Mouse (Mus musculus) midbrain, embryonic 10.5 days (tissue): ENCODE measurements around the gene Poc1a. TPM values are rescaled to one million over a fixed set of nuclear protein-coding genes. Genes with fewer than 3 reads are reported as not detected.

Experiments used
- DNase-seq: peaks from one replicate; pipeline ENCODE4 v3.0.0-alpha.2; 2017; ENCODE audit warnings: low spot score
- H3K27ac ChIP-seq: fragments of 300-500 bp; sonication (generic); replicated peaks from 2 replicates; pipeline ENCODE4 v1.5.1; 2016; ENCODE audit warnings: mild to moderate bottlenecking
- H3K27me3 ChIP-seq: fragments of 300-500 bp; sonication (generic); 2 replicates; pipeline ENCODE4 v1.6.1; 2016; ENCODE audit warnings: low read depth, mild to moderate bottlenecking; ENCODE audit not compliant: poor library complexity, severe bottlenecking
- H3K36me3 ChIP-seq: fragments of 300-500 bp; sonication (generic); 2 replicates; pipeline ENCODE4 v1.6.1; 2016; ENCODE audit warnings: mild to moderate bottlenecking, moderate library complexity
- H3K4me1 ChIP-seq: fragments of 300-500 bp; sonication (generic); 2 replicates; pipeline ENCODE4 v1.6.1; 2016
- H3K4me3 ChIP-seq: fragments of 300-500 bp; sonication (generic); 2 replicates; pipeline ENCODE4 v1.5.1; 2016; ENCODE audit warnings: mild to moderate bottlenecking, moderate library complexity
- H3K9me3 ChIP-seq: fragments of 300-500 bp; sonication (generic); replicated peaks from 2 replicates; pipeline ENCODE4 v1.6.1; 2016; ENCODE audit warnings: mild to moderate bottlenecking
- WGBS: fragments of 180-500 bp; shearing (Covaris S2); methylation state at CpG from one replicate; pipeline ENCODE4 v1.1.7; 2016; 5-methylcytosine and 5-hydroxymethylcytosine counted together
- polyA plus RNA-seq: library from polyadenylated mRNA; unstranded; fragments of >200 nt; fragmentation: Nextera tagmentation; extraction: Ambion mirVana; gene quantifications from 2 replicates; pipeline ENCODE4 v1.2.1, GENCODE M21; 2016

Gene Poc1a
- polyA plus RNA-seq, 1 experiment from 2014 or later = 46.6 TPM

- no peak for DNase-seq
- H3K27me3 ChIP-seq = no peaks in the 10 kb centered on the region
- no peak overlapping the region for H3K4me3 ChIP-seq
- no peaks in the 10 kb centered on the region for H3K9me3 ChIP-seq
- H3K27ac ChIP-seq = peak overlapping the region; percentile 70
- H3K36me3 ChIP-seq = no peaks in the 10 kb centered on the region
- H3K4me1 ChIP-seq = peaks cover 35% of the 10 kb centered on the region
- WGBS = 75% methylated on average over 9 of the region's 9 CpGs
Observed at GRCm38 (mm10) chr9:106269076-106269788, 11.6 kb upstream of the Poc1a start.

- 36% methylated on average over 2 of the region's 2 CpGs for WGBS
Observed at GRCm38 (mm10) chr9:106269879-106270278, 11.0 kb upstream of the Poc1a start.

GRCm38 (mm10) chr9:106270656-106271055 lies 10.2 kb upstream of the Poc1a start:
- WGBS = 78% methylated on average over 4 of the region's 4 CpGs

More at GRCm38 (mm10) chr9:106269879-106270278, 11.0 kb upstream of the Poc1a start:
- H3K9me3 ChIP-seq = no peaks in the 10 kb centered on the region
- no peaks in the 10 kb centered on the region for H3K27me3 ChIP-seq
- H3K4me3 ChIP-seq = no peak overlapping the region
- no peak for DNase-seq
- peaks cover 34% of the 10 kb centered on the region for H3K4me1 ChIP-seq
- H3K36me3 ChIP-seq = no peaks in the 10 kb centered on the region
- peak overlapping the region; percentile 70 for H3K27ac ChIP-seq

GRCm38 (mm10) chr9:106272288-106272687 lies 8.6 kb upstream of the Poc1a start:
- Histone ChIP-seq H3K27ac (no peak overlapping the region), H3K27me3 (no peaks in the 10 kb centered on the region), H3K9me3 (no peaks in the 10 kb centered on the region), H3K36me3 (no peaks in the 10 kb centered on the region), H3K4me3 (no peak overlapping the region), H3K4me1 (peaks cover 30% of the 10 kb centered on the region)
- DNase-seq = no peak
- 100% methylated on average over 1 of the region's 1 CpGs for WGBS

More at GRCm38 (mm10) chr9:106270656-106271055, 10.2 kb upstream of the Poc1a start:
- Histone ChIP-seq H3K27me3 (no peaks in the 10 kb centered on the region), H3K36me3 (no peaks in the 10 kb centered on the region), H3K9me3 (no peaks in the 10 kb centered on the region), H3K27ac (peak overlapping the region; percentile 70), H3K4me3 (no peak overlapping the region), H3K4me1 (peaks cover 30% of the 10 kb centered on the region)
- DNase-seq = no peak

GRCm38 (mm10) chr9:106273276-106273675 lies 7.6 kb upstream of the Poc1a start:
- Histone ChIP-seq H3K27ac (no peak overlapping the region), H3K9me3 (no peaks in the 10 kb centered on the region), H3K4me3 (no peak overlapping the region), H3K36me3 (no peaks in the 10 kb centered on the region), H3K4me1 (peaks cover 24% of the 10 kb centered on the region), H3K27me3 (no peaks in the 10 kb centered on the region)
- DNase-seq = no peak
- WGBS = 85% methylated on average over 12 of the region's 12 CpGs

- H3K4me3 ChIP-seq = no peak overlapping the region
- H3K9me3 ChIP-seq = no peaks in the 10 kb centered on the region
- H3K27me3 ChIP-seq = no peaks in the 10 kb centered on the region
- no peaks in the 10 kb centered on the region for H3K36me3 ChIP-seq
- no peak for DNase-seq
- 68% methylated on average over 4 of the region's 4 CpGs for WGBS
- peaks cover 19% of the 10 kb centered on the region for H3K4me1 ChIP-seq
- no peak overlapping the region for H3K27ac ChIP-seq
Observed at GRCm38 (mm10) chr9:106273791-106274190, 7.1 kb upstream of the Poc1a start.

GRCm38 (mm10) chr9:106274652-106275180 lies 6.1 kb upstream of the Poc1a start:
- no peaks in the 10 kb centered on the region for H3K36me3 ChIP-seq
- peaks cover 12% of the 10 kb centered on the region for H3K4me1 ChIP-seq
- no peaks in the 10 kb centered on the region for H3K9me3 ChIP-seq
- H3K27me3 ChIP-seq = no peaks in the 10 kb centered on the region
- no peak overlapping the region for H3K27ac ChIP-seq
- DNase-seq = no peak
- 93% methylated on average over 8 of the region's 8 CpGs for WGBS
- no peak overlapping the region for H3K4me3 ChIP-seq

- Histone ChIP-seq H3K36me3 (no peaks in the 10 kb centered on the region), H3K4me3 (no peak overlapping the region), H3K9me3 (no peaks in the 10 kb centered on the region), H3K27me3 (no peaks in the 10 kb centered on the region), H3K4me1 (peaks cover 10% of the 10 kb centered on the region), H3K27ac (no peak overlapping the region)
- WGBS = 82% methylated on average over 1 of the region's 1 CpGs
- no peak for DNase-seq
Observed at GRCm38 (mm10) chr9:106275806-106276205, 5.1 kb upstream of the Poc1a start.

GRCm38 (mm10) chr9:106280386-106280785 lies 475 bp upstream of the Poc1a start:
- Histone ChIP-seq H3K27ac (peak overlapping the region; percentile 87), H3K4me1 (peaks cover 23% of the 10 kb centered on the region), H3K9me3 (no peaks in the 10 kb centered on the region), H3K27me3 (no peaks in the 10 kb centered on the region), H3K4me3 (peak overlapping the region; percentile 90), H3K36me3 (peaks cover 23% of the 10 kb centered on the region)
- peak; percentile 57 for DNase-seq
- 2% methylated on average over 14 of the region's 14 CpGs for WGBS

- Histone ChIP-seq H3K9me3 (no peaks in the 10 kb centered on the region), H3K27me3 (no peaks in the 10 kb centered on the region), H3K4me3 (peak overlapping the region; percentile 90), H3K27ac (peak overlapping the region; percentile 87; the same call in 1 of the 2 replicates), H3K36me3 (peaks cover 37% of the 10 kb centered on the region), H3K4me1 (peaks cover 26% of the 10 kb centered on the region)
- 77% methylated on average over 3 of the region's 3 CpGs for WGBS
- DNase-seq = no peak
Observed at GRCm38 (mm10) chr9:106282024-106282423, 1.2 kb downstream of the Poc1a start.

- H3K27ac ChIP-seq = no peak overlapping the region
- H3K4me1 ChIP-seq = peaks cover 6% of the 10 kb centered on the region
- peaks cover 70% of the 10 kb centered on the region for H3K36me3 ChIP-seq
- DNase-seq = no peak
- no peaks in the 10 kb centered on the region for H3K9me3 ChIP-seq
- WGBS = 65% methylated on average over 4 of the region's 4 CpGs
- no peak overlapping the region for H3K4me3 ChIP-seq
- H3K27me3 ChIP-seq = no peaks in the 10 kb centered on the region
Observed at GRCm38 (mm10) chr9:106287165-106287564, 6.3 kb downstream of the Poc1a start.

- Histone ChIP-seq H3K4me1 (peaks cover 4% of the 10 kb centered on the region; the same call in 1 of the 2 replicates), H3K9me3 (no peaks in the 10 kb centered on the region), H3K4me3 (no peak overlapping the region), H3K27ac (no peak overlapping the region), H3K27me3 (no peaks in the 10 kb centered on the region), H3K36me3 (peaks cover 72% of the 10 kb centered on the region)
- DNase-seq = peak; percentile 67
- WGBS = 27% methylated on average over 3 of the region's 3 CpGs
Observed at GRCm38 (mm10) chr9:106288864-106289263, 8.0 kb downstream of the Poc1a start.

- Histone ChIP-seq H3K9me3 (no peaks in the 10 kb centered on the region), H3K36me3 (peaks cover 69% of the 10 kb centered on the region), H3K4me1 (peaks cover 4% of the 10 kb centered on the region; the same call in 1 of the 2 replicates), H3K27me3 (no peaks in the 10 kb centered on the region), H3K27ac (no peak overlapping the region), H3K4me3 (no peak overlapping the region)
- WGBS = 88% methylated on average over 8 of the region's 8 CpGs
- no peak for DNase-seq
Observed at GRCm38 (mm10) chr9:106289841-106290240, 9.0 kb downstream of the Poc1a start.
